Mouse (Mus musculus) embryo, embryonic 11 days (tissue): ENCODE results near the gene Olfr67.
"Not testable (repeated sequence)": the region's sequence is repeated elsewhere in the genome, so short reads cannot be mapped to it uniquely, and the experiment has no call there.

ENCODE experiments used
- DNase-seq: peaks from one replicate; pipeline ENCODE4 v3.0.0-alpha.2; 2015

Olfr67 gene

GRCm38 (mm10) chr7:103767687-103768086, 23.9 kb downstream of the Olfr67 start:
- DNase-seq = not testable (repeated sequence)

GRCm38 (mm10) chr7:103762212-103762611, 29.4 kb downstream of the Olfr67 start:
- not testable (repeated sequence) for DNase-seq

DNA sequence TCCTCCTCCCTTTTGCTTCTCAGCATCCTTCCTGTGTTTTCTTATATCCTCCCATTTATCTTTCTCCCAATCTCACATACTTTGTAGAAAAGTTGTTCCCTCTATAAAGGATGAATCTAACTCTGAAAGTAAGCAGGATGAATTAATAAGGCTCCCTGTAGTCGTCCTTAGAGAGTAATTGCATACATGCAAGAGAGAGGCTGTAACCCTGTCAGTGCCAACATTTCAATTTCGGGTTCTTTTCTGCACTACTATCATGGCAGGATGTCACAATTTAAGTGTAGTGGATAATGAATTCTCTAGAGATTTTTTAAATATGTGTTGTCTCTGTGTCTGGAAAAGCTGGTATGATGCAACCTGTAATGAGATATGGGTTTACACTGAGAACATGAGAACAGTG, 34.4 kb downstream of the Olfr67 start, which contains the start of gene Olfr630:
TSS of gene Olfr630 (minus strand) at position 101 of the 400 bp plus-strand sequence.
- DNase-seq = no peak

GRCm38 (mm10) chr7:103744843-103745242, 46.8 kb downstream of the Olfr67 start, which contains the start of gene Olfr629:
Gene Olfr629, minus strand, starts transcription at chr7:103744943.
- DNase-seq = no peak
